Mouse (Mus musculus) liver, adult 2 months (tissue): ENCODE data around the gene Gm2163.
"Not testable (repeated sequence)": the region's sequence is repeated elsewhere in the genome, so short reads cannot be mapped to it uniquely, and the experiment has no call there.

Experiments used
- CTCF ChIP-seq: fragments of 200-500 bp; IDR thresholded peaks from 2 replicates; pipeline ENCODE4 v1.5.1; 2011; ENCODE audit warnings: low read depth, low read length, control low read depth
- POLR2A ChIP-seq: fragments of 200-500 bp; IDR thresholded peaks from 2 replicates; pipeline ENCODE4 v1.6.1; 2011; ENCODE audit warnings: low read length, control low read depth; ENCODE audit not compliant: insufficient read depth; ENCODE audit errors: extremely low read depth

DNA sequence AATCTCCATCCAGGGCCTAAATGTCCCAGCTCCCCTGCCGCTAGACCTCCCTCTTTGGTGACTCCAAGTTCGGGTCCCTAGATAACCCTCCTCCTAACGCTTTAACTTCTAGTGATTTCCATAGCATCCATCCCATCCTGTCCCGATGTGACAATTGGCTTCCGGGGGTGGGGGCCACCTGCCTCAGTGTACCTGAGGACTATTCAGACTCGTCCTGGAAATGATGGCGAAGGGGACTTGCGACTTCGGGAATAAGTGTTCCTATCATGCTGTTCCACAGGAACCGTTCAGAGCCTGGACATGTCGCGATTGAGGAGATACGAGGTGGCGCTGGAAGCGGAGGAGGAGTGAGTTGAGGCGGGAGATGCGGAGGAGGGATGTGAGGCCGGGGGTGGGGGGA, 27.5 kb upstream of the Gm2163 start, which contains the start of gene Gm21586:
- not testable (repeated sequence) for TF ChIP-seq CTCF, POLR2A
